Mouse (Mus musculus) layer of hippocampus, adult 9-11 months (tissue): ENCODE measurements at regions not wholly inside any gene's neighbourhood (a gene's known extent, or its start where the extent isn't known, plus 50 kb on each side); places are given as distances from the start of the nearest gene placed in this dataset.
"Not testable (repeated sequence)": the region's sequence is repeated elsewhere in the genome, so short reads cannot be mapped to it uniquely, and the experiment has no call there.

ENCODE experiments used
- DNase-seq: peaks from one replicate; pipeline ENCODE4 v3.0.0; 2022

- no peak for DNase-seq
Measured at GRCm38 (mm10) chr11:7794206-7794605, 580.5 kb upstream of the Igfbp3 start.

GRCm38 (mm10) chr11:7780476-7781112 is 566.9 kb upstream of the Igfbp3 start:
- no peak for DNase-seq

- not testable (repeated sequence) for DNase-seq
Measured at GRCm38 (mm10) chr11:7775361-7775760, 561.6 kb upstream of the Igfbp3 start.

- no peak for DNase-seq
Measured at GRCm38 (mm10) chr11:7765303-7765702, 551.6 kb upstream of the Igfbp3 start.

- DNase-seq = no peak
Measured at GRCm38 (mm10) chr11:7758862-7759467, 545.2 kb upstream of the Igfbp3 start.
